In genomic region chr1:131198417-131198960, GRCm38 (mm10) we compare ENCODE assay signal across 13 mouse cellular contexts. TPM values are rescaled to one million over a fixed set of nuclear protein-coding genes. Genes with fewer than 3 reads are reported as not detected.
A peak's percentile ranks its signal among the peaks of the same experiment; 100 is the strongest.
DNase-seq lines count a peak whose midpoint lies in the region; ATAC-seq and TF ChIP-seq lines count a peak whose summit lies in the region.
"Had no signal": no experiment of that assay in that cellular context is flagged by ENCODE, and none has a peak within 500 bp of the region (broad histone marks: within the 10 kb centered on the region; RNA-seq: fewer than 3 reads in every experiment).

No protein-coding gene starts in this region.

- H3K27ac ChIP-seq in midbrain, embryonic 11.5 days (ENCODE audit: low read depth, low read length) = no peak overlapping the region
- no peak overlapping the region for H3K27ac ChIP-seq in midbrain, embryonic 15.5 days
- no peak overlapping the region for H3K27ac ChIP-seq in liver, embryonic 14.5 days
- H3K27ac ChIP-seq in embryonic facial prominence, embryonic 10.5 days (replicated peaks) = no peak overlapping the region
- H3K27ac ChIP-seq: embryonic facial prominence, embryonic 15.5 days; forebrain, embryonic 13.5 days; limb, embryonic 12.5 days had no signal

- 81% methylated on average over 9 of the region's 9 CpGs for WGBS in midbrain, embryonic 11.5 days
- WGBS in midbrain, embryonic 15.5 days = 75% methylated on average over 9 of the region's 9 CpGs
- 49% methylated on average over 9 of the region's 9 CpGs for WGBS in liver, embryonic 14.5 days (ENCODE audit: insufficient replicate concordance)
- WGBS in embryonic facial prominence, embryonic 10.5 days = 71% methylated on average over 9 of the region's 9 CpGs

- H3K4me1 ChIP-seq in midbrain, embryonic 11.5 days (ENCODE audit: control insufficient read depth, insufficient read depth, low read length) = no peaks in the 10 kb centered on the region; the same call in 1 of the 2 replicates
- no peaks in the 10 kb centered on the region for H3K4me1 ChIP-seq in midbrain, embryonic 15.5 days
- H3K4me1 ChIP-seq in liver, embryonic 14.5 days (replicated peaks; ENCODE audit: control insufficient read depth in 2 of 2, insufficient read depth in 2 of 2, low read length in 1 of 2) = no peaks in the 10 kb centered on the region; a peak in 1 of 4 replicates
- peaks cover 37% of the 10 kb centered on the region for H3K4me1 ChIP-seq in embryonic facial prominence, embryonic 10.5 days
- H3K4me1 ChIP-seq: forebrain, embryonic 13.5 days had no signal

- no peaks in the 10 kb centered on the region for H3K36me3 ChIP-seq in midbrain, embryonic 11.5 days (ENCODE audit: control insufficient read depth, insufficient read depth, low read length)
- no peaks in the 10 kb centered on the region for H3K36me3 ChIP-seq in midbrain, embryonic 15.5 days (replicated peaks)
- H3K36me3 ChIP-seq in liver, embryonic 14.5 days (replicated peaks; ENCODE audit: control insufficient read depth, insufficient read depth, low read depth) = no peaks in the 10 kb centered on the region
- no peaks in the 10 kb centered on the region; the same call in 1 of the 2 replicates for H3K36me3 ChIP-seq in splenic B cell, adult 2 months (ENCODE audit: control insufficient read depth, insufficient read depth, low read length, poor library complexity, severe bottlenecking)
- H3K36me3 ChIP-seq in embryonic facial prominence, embryonic 10.5 days (replicated peaks) = no peaks in the 10 kb centered on the region
- H3K36me3 ChIP-seq: embryonic facial prominence, embryonic 15.5 days; limb, embryonic 12.5 days had no signal

- H3K9me3 ChIP-seq in midbrain, embryonic 11.5 days (ENCODE audit: control insufficient read depth, low read length) = no peaks in the 10 kb centered on the region
- H3K9me3 ChIP-seq in midbrain, embryonic 15.5 days = no peaks in the 10 kb centered on the region
- H3K9me3 ChIP-seq in liver, embryonic 14.5 days (ENCODE audit: control insufficient read depth, low read length) = no peaks in the 10 kb centered on the region
- H3K9me3 ChIP-seq in embryonic facial prominence, embryonic 10.5 days = no peaks in the 10 kb centered on the region
- H3K9me3 ChIP-seq: embryonic facial prominence, embryonic 15.5 days; forebrain, embryonic 13.5 days; limb, embryonic 12.5 days had no signal

- H3K4me2 ChIP-seq in midbrain, embryonic 11.5 days = no peak overlapping the region
- no peak overlapping the region for H3K4me2 ChIP-seq in midbrain, embryonic 15.5 days
- H3K4me2 ChIP-seq in liver, embryonic 14.5 days (ENCODE audit: low read depth) = peak overlapping the region; percentile 35
- H3K4me2 ChIP-seq: embryonic facial prominence, embryonic 15.5 days; forebrain, embryonic 13.5 days; limb, embryonic 12.5 days had no signal

- TF ChIP-seq EP300 in liver, embryonic 14.5 days (IDR thresholded peaks at IDR 0.05; ENCODE audit: low read depth) = no peak

- DNase-seq in midbrain, embryonic 11.5 days (ENCODE audit: low spot score, missing footprints) = peak; percentile 66
- peak; percentile 21 for DNase-seq in adipocyte (ENCODE audit: low spot score)
- no peak for DNase-seq in liver, embryonic 14.5 days (ENCODE audit: low read depth in 3 of 3, low spot score in 3 of 3)
- peak; percentile 34 for DNase-seq in splenic B cell, adult 2 months (ENCODE audit: low read depth, low spot score)
- no peak for DNase-seq in cerebellum, adult 9-10 months
- DNase-seq in frontal cortex, adult 2 months (ENCODE audit: extremely low spot score in 1 of 2, low spot score in 1 of 2) = no peak
- no peak for DNase-seq in embryonic facial prominence, embryonic 10.5 days (ENCODE audit: low spot score)
- DNase-seq: adrenal gland, postnatal 10 days; retina, postnatal 1 day had no signal

- no peaks in the 10 kb centered on the region for H3K27me3 ChIP-seq in midbrain, embryonic 11.5 days (ENCODE audit: control insufficient read depth, insufficient read depth, low read length)
- no peaks in the 10 kb centered on the region for H3K27me3 ChIP-seq in midbrain, embryonic 15.5 days (replicated peaks)
- H3K27me3 ChIP-seq in liver, embryonic 14.5 days (ENCODE audit: control insufficient read depth, insufficient read depth, low read length) = no peaks in the 10 kb centered on the region
- H3K27me3 ChIP-seq in splenic B cell, adult 2 months (ENCODE audit: control insufficient read depth, insufficient read depth, low read length, poor library complexity, severe bottlenecking) = no peaks in the 10 kb centered on the region
- H3K27me3 ChIP-seq in embryonic facial prominence, embryonic 10.5 days (replicated peaks; ENCODE audit: low read depth, poor library complexity, severe bottlenecking) = 0 out of 2 replicates have a peak, but pooled peaks cover 6% of the 10 kb centered on the region
- H3K27me3 ChIP-seq: embryonic facial prominence, embryonic 15.5 days; forebrain, embryonic 13.5 days; limb, embryonic 12.5 days had no signal

- no peak overlapping the region for H3K9ac ChIP-seq in midbrain, embryonic 11.5 days (ENCODE audit: low read length)
- no peak overlapping the region for H3K9ac ChIP-seq in midbrain, embryonic 15.5 days
- H3K9ac ChIP-seq in liver, embryonic 14.5 days (replicated peaks) = no peak overlapping the region
- H3K9ac ChIP-seq: embryonic facial prominence, embryonic 15.5 days; forebrain, embryonic 13.5 days; limb, embryonic 12.5 days had no signal

- no peak for ATAC-seq in midbrain, embryonic 11.5 days (ENCODE audit: low FRiP score)
- ATAC-seq in midbrain, embryonic 15.5 days (replicated peaks) = no peak
- no peak for ATAC-seq in liver, embryonic 14.5 days (ENCODE audit: insufficient read depth)
- ATAC-seq: forebrain, embryonic 13.5 days had no signal

- TF ChIP-seq CTCF in liver, embryonic 14.5 days (IDR thresholded peaks at IDR 0.05; ENCODE audit: low read depth) = no peak

- H3K4me3 ChIP-seq in midbrain, embryonic 11.5 days (ENCODE audit: low read depth, low read length) = no peak overlapping the region
- H3K4me3 ChIP-seq in midbrain, embryonic 15.5 days = no peak overlapping the region
- H3K4me3 ChIP-seq in liver, embryonic 14.5 days (ENCODE audit: insufficient read depth in 1 of 2, low read depth in 2 of 2, low read length in 2 of 2) = peak overlapping the region; percentile 1 to 31; a peak in 2 of 4 replicates
- H3K4me3 ChIP-seq in embryonic facial prominence, embryonic 10.5 days = no peak overlapping the region
- H3K4me3 ChIP-seq: embryonic facial prominence, embryonic 15.5 days; forebrain, embryonic 13.5 days; limb, embryonic 12.5 days had no signal

RNA-seq across cellular contexts. Expression of gene Eif2d, which starts 45.5 kb away (rescaled TPM):
- 55.7 and 56.7 TPM in 2 replicates for polyA plus RNA-seq in midbrain, embryonic 11.5 days (2014; fragmentation: Nextera tagmentation; extraction: Ambion mirVana)
- polyA plus RNA-seq in midbrain, embryonic 15.5 days (2015; fragmentation: Nextera tagmentation; extraction: Ambion mirVana) = 50.7 and 53.6 TPM in 2 replicates
- polyA plus RNA-seq in liver, embryonic 14.5 days (2012; rRNA removed) = 15.8 and 19.0 TPM in 2 replicates
- polyA plus RNA-seq in liver, embryonic 14.5 days (2014; fragmentation: Nextera tagmentation; extraction: Ambion mirVana) = 29.2 and 30.1 TPM in 2 replicates
- polyA plus RNA-seq in frontal cortex, adult 2 months (2012; rRNA removed) = 52.9 and 54.2 TPM in 2 replicates
- polyA plus RNA-seq in embryonic facial prominence, embryonic 10.5 days (2016; fragmentation: Nextera tagmentation; extraction: Ambion mirVana) = 66.9 and 70.3 TPM in 2 replicates

RNA-seq across cellular contexts. Expression of gene Rassf5, which starts 46.6 kb away (rescaled TPM):
- 0.52 and 1.00 TPM in 2 replicates for polyA plus RNA-seq in midbrain, embryonic 11.5 days (2014; fragmentation: Nextera tagmentation; extraction: Ambion mirVana)
- polyA plus RNA-seq in midbrain, embryonic 15.5 days (2015; fragmentation: Nextera tagmentation; extraction: Ambion mirVana) = 3.2 and 3.6 TPM in 2 replicates
- 2.1 TPM in 2 replicates for polyA plus RNA-seq in liver, embryonic 14.5 days (2012; rRNA removed)
- 3.6 and 3.7 TPM in 2 replicates for polyA plus RNA-seq in liver, embryonic 14.5 days (2014; fragmentation: Nextera tagmentation; extraction: Ambion mirVana)
- 10.3 and 11.9 TPM in 2 replicates for polyA plus RNA-seq in frontal cortex, adult 2 months (2012; rRNA removed)
- polyA plus RNA-seq in embryonic facial prominence, embryonic 10.5 days (2016; fragmentation: Nextera tagmentation; extraction: Ambion mirVana) = 1.2 and 1.3 TPM in 2 replicates

Comparison
In these comparisons a context has a peak if more than half of its experiments do, and no peak if none do; other contexts are left out.
1. DNase-seq: peak in midbrain, embryonic 11.5 days (single experiment), adipocyte (single experiment) and splenic B cell, adult 2 months (single experiment); none in liver, embryonic 14.5 days (0 of 3), cerebellum, adult 9-10 months (single experiment), frontal cortex, adult 2 months (0 of 2) and embryonic facial prominence, embryonic 10.5 days (single experiment).
2. H3K4me3 ChIP-seq: peak in liver, embryonic 14.5 days (2 of 2); none in midbrain, embryonic 11.5 days (single experiment), midbrain, embryonic 15.5 days (single experiment) and embryonic facial prominence, embryonic 10.5 days (single experiment).